Mouse (Mus musculus) c-Kit-positive CD71-positive TER-119-positive erythroid progenitor cells, embryonic 14.5 days (primary cell): ENCODE data around the gene Gsg1l.
A peak's percentile ranks its signal among the peaks of the same experiment; 100 is the strongest.

Experiments used
- DNase-seq: peaks from one replicate; pipeline ENCODE4 v3.0.0-alpha.2; 2013; ENCODE audit warnings: low spot score

Gene Gsg1l

DNA sequence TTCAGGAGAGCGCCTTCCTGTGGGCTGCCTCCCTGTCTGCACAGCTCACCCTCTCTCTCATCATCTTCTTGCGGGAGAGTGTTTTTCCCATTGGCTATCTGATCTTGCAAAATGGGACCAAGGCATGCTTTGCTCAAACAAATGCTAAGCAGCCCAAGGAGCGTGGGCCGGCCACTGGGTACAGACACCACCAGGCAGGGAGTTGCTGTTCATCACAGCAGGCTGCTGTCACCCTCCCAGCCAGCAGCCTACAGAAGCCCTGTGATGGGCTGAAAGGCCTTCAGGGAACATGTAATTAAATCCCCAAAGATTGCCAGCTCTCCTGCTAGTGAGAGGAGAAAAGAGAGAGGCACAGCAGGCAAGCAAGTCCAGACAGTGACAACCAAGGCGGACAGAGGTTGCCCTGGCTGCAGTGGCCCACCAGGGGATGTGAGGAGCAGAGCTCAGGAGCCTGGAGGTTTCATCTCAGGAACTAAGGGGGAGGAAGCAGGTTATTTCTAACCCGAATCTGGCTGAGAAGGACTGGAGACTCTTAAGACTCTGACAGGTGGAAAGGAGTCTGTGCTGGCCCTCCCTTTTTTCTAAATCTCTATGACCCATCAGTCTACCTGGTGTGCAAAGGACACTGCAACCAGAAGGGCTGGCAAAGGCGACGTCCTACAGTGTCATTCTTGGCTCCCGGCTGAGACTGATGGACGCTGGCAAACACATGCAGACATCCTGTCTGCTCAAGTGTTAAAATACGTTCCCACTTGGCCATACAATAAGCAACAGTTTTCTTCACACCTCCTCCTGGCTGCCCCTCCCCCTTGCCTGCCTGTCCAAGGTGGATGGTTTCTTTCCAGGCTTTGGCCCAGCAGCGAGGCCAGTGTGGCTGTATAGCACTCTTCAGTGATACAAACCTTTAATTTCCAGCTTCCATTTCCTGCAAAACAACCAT lies 98.0 kb downstream of the Gsg1l start:
- no peak for DNase-seq

GRCm38 (mm10) chr7:125979591-125979990 lies 102.6 kb downstream of the Gsg1l start:
- no peak for DNase-seq

DNA sequence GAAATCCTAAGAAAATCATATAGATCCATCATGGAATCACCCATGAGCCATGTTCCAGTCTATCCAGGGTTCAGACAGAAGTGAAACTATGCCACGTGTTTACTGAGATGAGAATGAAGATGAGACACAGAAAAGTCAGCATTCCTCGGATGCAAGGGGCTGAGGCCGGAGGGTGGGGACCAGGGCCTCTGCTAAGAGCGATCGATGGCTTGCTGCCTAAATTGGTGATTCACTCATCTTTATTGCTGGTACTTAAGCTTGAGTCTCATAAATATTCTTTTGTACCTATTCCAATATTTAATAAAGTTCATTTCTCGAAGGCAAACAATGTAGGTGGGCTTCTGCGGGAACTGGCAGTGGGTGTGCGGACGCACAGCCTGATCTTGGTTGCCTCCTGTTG lies 105.5 kb downstream of the Gsg1l start:
- no peak for DNase-seq

- DNase-seq: no peak
Observed at GRCm38 (mm10) chr7:125975414-125975813, 106.8 kb downstream of the Gsg1l start.

GRCm38 (mm10) chr7:125973874-125974273 lies 108.3 kb downstream of the Gsg1l start:
- no peak for DNase-seq

GRCm38 (mm10) chr7:125972776-125973175 lies 109.4 kb downstream of the Gsg1l start:
- no peak for DNase-seq

- DNase-seq: no peak
Observed at GRCm38 (mm10) chr7:125972174-125972672, 110.0 kb downstream of the Gsg1l start.

- no peak for DNase-seq
Observed at GRCm38 (mm10) chr7:125969076-125969475, 113.1 kb downstream of the Gsg1l start.

- no peak for DNase-seq
Observed at GRCm38 (mm10) chr7:125966402-125967261, 115.6 kb downstream of the Gsg1l start.

- no peak for DNase-seq
Observed at GRCm38 (mm10) chr7:125964087-125964607, 118.1 kb downstream of the Gsg1l start.

GRCm38 (mm10) chr7:125959294-125960048 lies 122.7 kb downstream of the Gsg1l start:
- peak; percentile 4 for DNase-seq

DNA sequence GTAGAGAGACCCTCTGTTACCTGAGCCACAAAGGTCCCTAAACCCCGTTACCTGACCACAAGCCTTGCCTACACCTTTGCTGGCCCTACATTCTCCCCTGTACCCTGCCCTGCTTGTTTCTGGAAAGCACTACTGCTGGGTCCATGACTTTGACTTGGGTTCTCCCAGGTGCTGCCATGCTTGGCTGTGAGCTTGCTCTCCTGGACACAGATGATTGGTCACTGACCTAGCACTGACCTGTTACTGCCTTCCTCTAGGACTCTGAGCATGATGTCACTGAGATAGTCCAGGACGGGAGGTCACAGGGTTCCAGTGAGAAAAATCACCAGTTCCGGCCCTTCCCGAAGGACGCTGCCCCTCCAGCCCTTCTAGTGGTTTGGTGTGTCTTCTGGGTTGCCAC lies 123.4 kb downstream of the Gsg1l start:
- no peak for DNase-seq

DNA sequence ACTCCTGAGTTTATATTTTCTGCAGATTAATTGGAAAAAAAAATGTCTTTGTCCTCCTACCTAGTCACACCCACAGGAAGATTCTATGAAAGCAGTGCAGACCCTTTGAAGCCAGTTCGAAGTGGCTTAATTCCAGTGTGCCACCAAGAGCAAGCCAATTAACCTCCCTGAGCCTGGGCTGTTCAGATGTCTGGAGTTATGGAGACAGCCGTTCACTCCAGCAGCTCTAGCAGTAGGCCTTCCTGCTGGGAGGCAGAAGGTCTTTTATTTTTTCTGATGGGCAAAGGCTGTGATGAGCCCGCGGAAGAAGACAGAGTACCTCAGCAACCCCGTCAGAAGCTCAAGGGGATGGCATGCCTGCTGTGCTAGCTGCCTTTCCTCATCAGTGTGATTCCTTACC lies 127.2 kb downstream of the Gsg1l start:
- no peak for DNase-seq

DNA sequence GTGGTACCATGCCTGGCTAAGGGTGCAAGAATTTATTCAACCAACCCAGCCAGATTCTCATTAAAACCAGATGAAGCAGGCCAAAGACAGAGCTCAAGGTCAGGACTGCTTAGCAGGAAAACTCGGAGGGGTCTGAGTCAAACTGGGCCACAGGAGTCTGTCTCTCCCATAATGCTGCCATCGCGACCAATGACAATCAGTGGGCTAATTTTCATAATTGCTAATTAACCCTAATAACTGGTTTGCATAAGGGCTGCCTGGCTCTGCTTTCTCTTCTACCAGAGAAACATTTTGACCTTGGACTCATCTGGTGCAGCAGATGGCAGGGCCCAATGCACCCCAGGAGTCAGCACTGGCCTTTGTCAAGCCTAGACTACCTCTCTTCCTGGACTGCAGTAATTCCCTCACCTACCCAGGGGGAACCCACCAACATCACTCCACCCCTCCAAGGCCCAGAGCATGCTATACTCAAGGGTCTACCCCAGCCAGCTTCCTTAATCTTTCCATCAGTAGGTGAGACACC lies 127.8 kb downstream of the Gsg1l start:
- no peak for DNase-seq

GRCm38 (mm10) chr7:125953844-125954243 lies 128.4 kb downstream of the Gsg1l start:
- no peak for DNase-seq

DNA sequence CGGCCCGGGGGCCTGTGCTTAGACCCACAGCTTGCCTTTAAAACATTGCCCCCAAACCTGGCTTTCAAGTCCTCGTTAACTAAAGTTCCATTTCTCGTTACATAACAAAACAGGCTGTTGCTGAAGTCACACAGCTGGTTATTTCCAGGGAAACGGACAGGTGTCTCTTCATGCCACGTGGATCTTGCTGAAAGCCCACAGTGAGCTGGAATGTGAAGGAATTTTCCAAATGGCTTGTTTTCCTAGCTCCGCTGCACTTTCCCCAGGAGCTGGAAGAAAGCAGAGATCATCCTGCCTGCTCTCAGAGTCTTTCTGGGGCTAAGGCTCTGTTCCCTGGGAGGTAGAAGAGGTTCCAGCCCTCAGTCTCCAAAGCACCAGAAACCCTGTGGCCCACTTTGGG lies 130.3 kb downstream of the Gsg1l start:
- DNase-seq: no peak

- no peak for DNase-seq
Observed at GRCm38 (mm10) chr7:125948973-125949372, 133.2 kb downstream of the Gsg1l start.

- DNase-seq: no peak
Observed at GRCm38 (mm10) chr7:125945915-125946314, 136.3 kb downstream of the Gsg1l start.

- no peak for DNase-seq
Observed at GRCm38 (mm10) chr7:125944631-125945030, 137.6 kb downstream of the Gsg1l start.

DNA sequence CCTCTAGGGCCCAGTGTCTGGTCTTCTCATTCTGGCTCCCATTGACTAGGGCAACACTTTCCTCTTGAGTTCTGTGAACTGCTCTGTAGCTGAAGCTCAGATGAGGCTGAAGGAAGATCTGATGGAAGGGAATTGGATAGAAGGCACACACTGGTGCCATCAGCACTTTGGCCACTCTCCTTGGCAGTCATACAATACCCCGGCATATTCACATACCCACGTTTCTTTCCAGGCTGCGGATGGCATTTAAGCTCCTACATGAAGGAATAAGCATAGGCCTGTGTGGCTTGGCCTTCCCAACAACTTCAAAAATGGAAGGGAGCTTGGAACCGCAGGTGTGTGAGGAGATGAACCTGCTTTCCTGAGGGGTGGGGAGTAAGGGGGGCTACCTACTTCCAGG lies 138.7 kb downstream of the Gsg1l start:
- no peak for DNase-seq

- no peak for DNase-seq
Observed at GRCm38 (mm10) chr7:125942365-125943090, 139.7 kb downstream of the Gsg1l start.
